Mouse (Mus musculus) thymus, adult 2 months (tissue): ENCODE results near the gene Gstm3.

Experiments
- CTCF ChIP-seq: fragments of 200-500 bp; IDR thresholded peaks from 2 replicates; pipeline ENCODE4 v1.5.1; 2012; ENCODE audit warnings: mild to moderate bottlenecking, control low read depth, low read length, moderate library complexity, borderline replicate concordance; ENCODE audit not compliant: control insufficient read depth, poor library complexity, insufficient read depth; ENCODE audit errors: extremely low read depth
- POLR2A ChIP-seq: fragments of 200-500 bp; IDR thresholded peaks from 2 replicates; pipeline ENCODE4 v1.6.1; 2012; ENCODE audit warnings: mild to moderate bottlenecking, low read length, control low read depth, moderate library complexity; ENCODE audit not compliant: control insufficient read depth, poor library complexity, insufficient read depth; ENCODE audit errors: extremely low read depth

DNA sequence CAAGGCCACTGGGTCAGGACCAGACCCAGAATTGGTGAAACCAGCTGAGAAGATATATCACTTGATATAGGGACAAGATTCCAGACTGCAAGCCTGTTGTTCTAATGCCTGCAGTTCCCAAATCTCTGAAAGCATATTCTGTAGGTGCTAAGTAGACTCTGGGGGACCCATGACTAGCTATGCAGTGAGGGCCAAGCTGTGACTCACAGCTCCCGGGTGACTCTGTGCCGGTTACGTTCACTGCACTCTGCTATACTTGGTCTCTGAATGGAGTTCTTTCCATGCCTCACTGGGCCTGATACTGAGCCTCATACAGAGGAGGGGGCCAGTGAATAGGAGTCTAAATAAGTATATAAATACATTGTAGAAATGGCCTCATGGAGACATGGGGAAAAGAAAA is 41.2 kb downstream of the Gstm3 start:
- TF ChIP-seq CTCF, result no peak
- TF ChIP-seq POLR2A, result no peak
